Mouse (Mus musculus) erythroid progenitor cell, adult 5-6 weeks (primary cell): Measurements from ENCODE around the gene Gm15517. TPM values are rescaled to one million over a fixed set of nuclear protein-coding genes. Genes with fewer than 3 reads are reported as not detected.

Experiments used
- ATAC-seq: replicated peaks from 2 replicates; pipeline ENCODE4 v1.8.0; 2016; ENCODE audit warnings: moderate number of reproducible peaks, mild to moderate bottlenecking, moderate TSS enrichment, inconsistent platforms; ENCODE audit not compliant: poor library complexity, low FRiP score, severe bottlenecking
- total RNA-seq, 2 experiments: library from RNA; stranded (forward) in 1 of 2; stranded (reverse) in 1 of 2; fragments of 150-400 nt in 1 of 2; fragments of 186-747, 209-891 nt in 1 of 2; gene quantifications; 2 replicates each; pipeline versions ENCODE4 v1.2.3 to v1.2.4; 2015 to 2017; ENCODE audit warnings: low replicate concordance in 2 of 2

Gene Gm15517
- total RNA-seq, 2 experiments from 2014 or later: not detected

DNA sequence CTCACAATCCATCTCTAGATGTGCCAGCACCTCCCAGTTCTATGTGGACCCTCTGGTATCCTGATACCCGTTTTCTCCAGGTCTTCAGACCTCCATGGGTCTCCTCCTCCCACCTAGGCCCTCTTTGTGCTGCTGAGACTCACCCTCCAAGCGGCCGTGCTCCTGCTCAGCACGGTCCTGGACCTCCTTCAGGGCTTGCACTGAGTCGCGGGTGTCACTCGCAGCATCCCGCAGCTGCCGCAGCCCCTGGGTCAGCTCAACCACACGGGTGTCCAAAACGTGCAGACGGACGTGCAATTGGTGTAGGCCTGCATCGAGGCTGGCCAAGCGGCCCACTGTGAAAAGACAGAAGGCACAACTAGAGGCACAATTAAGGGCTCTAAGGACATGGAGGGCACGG is 44.4 kb downstream of the Gm15517 start:
- ATAC-seq: no peak

DNA sequence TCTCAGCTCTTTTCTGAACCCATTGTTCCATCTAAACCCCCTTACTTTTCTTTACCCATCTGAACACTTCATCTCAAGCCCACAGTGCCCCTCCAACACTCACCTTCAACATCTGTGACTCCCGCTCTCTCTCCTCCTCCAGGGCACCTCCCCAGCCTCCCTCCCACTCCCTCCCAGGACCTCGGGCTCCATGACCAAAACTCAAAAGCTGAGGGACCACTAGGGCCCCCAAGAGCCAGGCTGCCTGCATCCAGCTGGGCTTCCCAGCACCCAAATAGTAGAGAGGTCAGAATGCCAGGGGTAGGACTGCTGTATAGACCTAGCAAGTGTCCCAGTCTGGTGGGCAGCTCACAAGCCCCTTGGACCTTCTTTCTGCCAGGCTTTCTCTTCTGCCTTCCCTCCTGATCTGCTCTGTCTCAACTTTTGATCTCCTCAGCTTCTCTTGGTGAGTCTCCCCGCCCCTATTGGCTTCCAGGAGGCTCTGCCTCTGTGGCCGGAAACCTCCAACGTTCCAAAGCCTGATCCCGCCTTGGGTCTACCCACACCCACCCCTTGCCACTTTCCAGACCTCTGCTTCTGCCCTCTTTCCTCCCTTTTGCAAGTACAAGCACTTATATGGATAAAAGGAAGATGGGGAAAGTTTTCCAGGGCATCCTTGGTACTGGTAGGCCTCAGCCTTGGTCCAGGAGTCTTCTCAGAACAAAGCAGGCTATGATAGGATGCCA is 45.4 kb downstream of the Gm15517 start, which contains the start of gene Clec11a:
Clec11a (minus strand) TSS at position 387 of the 725 bp plus-strand sequence.
- no peak for ATAC-seq

GRCm38 (mm10) chr7:44307261-44308020 is 46.2 kb downstream of the Gm15517 start:
- no peak for ATAC-seq

DNA sequence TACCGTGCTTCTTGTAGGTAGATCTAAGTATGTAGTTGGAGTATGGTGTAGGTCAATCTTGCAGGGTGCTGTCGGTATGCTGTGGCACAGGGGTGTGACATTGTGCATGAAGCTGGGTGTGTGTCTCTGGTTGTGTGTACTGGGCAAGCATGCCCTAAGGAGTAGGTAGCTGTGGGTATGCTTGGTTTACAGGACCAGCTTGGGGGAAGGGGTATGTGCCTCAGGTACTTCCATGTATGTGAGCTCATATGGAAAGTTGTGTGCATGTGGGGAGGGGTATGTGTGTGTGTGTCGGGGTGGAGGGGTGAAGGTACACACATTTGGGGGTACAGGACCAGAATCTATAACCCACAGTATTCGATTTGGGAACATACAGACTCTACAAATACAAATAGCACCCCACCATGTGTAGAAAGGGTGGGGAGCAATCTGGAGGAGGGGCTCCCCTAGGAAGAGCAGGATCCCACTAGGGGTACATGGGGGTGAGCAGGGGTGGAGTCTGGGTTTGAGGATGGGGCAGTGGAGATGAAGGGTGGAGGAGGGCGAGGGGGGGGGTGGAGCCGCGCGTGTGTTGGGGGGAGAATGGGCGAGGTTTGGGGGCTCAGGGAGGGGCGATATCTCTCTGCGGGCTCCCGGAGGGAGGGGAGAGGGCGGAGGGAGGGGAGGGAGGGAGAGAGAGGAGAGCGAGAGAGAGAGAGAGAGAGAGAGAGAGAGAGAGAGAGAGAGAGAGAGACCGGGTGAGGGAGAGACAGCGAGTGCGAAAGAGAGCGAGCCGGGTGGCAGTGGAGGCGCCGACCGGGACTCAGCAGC is 48.4 kb downstream of the Gm15517 start, which contains the start of gene Shank1:
Shank1 (plus strand) TSS at position 779 of the 810 bp plus-strand sequence.
- ATAC-seq: no peak

- no peak for ATAC-seq
Observed at GRCm38 (mm10) chr7:44310285-44310877, 49.1 kb downstream of the Gm15517 start.

DNA sequence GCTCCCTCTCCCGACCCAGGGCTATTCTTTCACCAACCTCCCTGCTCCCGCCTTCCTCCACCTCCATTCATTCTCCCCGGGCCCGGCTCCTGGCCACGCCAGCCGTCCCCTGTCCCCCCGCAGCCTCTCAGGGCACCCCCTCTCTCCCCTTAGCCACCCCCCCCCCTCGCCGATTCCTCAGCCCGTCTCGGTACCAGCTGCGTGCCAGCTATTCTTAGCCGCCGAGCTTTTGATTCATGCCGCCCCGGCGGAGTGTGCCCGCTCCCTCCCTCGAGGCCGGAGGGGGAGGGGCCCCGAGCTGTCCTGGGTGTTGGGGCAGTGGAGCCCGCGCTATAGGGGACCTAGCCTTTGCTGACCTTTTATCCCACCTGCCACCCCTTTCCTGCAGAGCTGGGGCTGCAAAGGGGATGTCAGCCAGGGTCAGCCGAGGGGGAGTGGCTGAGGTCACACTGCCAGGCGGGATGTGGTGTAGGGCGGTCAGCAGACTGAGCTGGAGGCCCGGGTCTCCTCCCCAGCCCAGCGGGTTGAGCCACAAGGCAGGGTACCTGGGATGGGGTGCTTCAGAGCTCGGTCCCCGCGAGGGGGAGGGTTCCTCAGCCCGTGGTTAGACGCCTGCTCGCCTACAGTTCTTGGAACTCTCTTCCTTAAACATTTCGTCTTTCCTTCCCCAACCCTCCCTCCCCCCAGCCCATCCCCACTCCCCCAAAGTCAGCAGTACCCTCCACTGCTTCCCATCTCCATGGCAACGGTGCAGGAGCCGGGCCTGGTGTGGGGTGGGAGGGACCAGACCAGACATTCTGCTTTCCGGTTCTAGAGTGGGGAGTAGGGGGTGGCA is 49.8 kb downstream of the Gm15517 start:
- ATAC-seq: no peak

Other genes starting within 250 kb of the Gm15517 start
- not detected in 2 replicates for gene Klk1b26, start 249.3 kb upstream of the Gm15517 start, total RNA-seq (2015; ENCODE audit: low replicate concordance)
- not detected in 2 replicates for gene Klk1b26, start 249.3 kb upstream of the Gm15517 start, total RNA-seq (2017; ENCODE audit: low replicate concordance)
- gene Klk1b27, start 209.2 kb upstream of the Gm15517 start, total RNA-seq (2015; ENCODE audit: low replicate concordance): not detected in 2 replicates
- not detected in 2 replicates for gene Klk1b27, start 209.2 kb upstream of the Gm15517 start, total RNA-seq (2017; ENCODE audit: low replicate concordance)
- gene Klk1b21, start 159.1 kb upstream of the Gm15517 start, total RNA-seq (2015; ENCODE audit: low replicate concordance): not detected in 2 replicates
- not detected in 2 replicates for gene Klk1b21, start 159.1 kb upstream of the Gm15517 start, total RNA-seq (2017; ENCODE audit: low replicate concordance)
- gene Klk1b22, start 148.8 kb upstream of the Gm15517 start, total RNA-seq (2015; ENCODE audit: low replicate concordance): not detected in 2 replicates
- not detected in 2 replicates for gene Klk1b22, start 148.8 kb upstream of the Gm15517 start, total RNA-seq (2017; ENCODE audit: low replicate concordance)
- not detected in 2 replicates for gene Klk1b16, start 124.7 kb upstream of the Gm15517 start, total RNA-seq (2015; ENCODE audit: low replicate concordance)
- gene Klk1b16, start 124.7 kb upstream of the Gm15517 start, total RNA-seq (2017; ENCODE audit: low replicate concordance): not detected in 2 replicates
- not detected in 2 replicates for gene Klk1b24, start 73.2 kb upstream of the Gm15517 start, total RNA-seq (2015; ENCODE audit: low replicate concordance)
- gene Klk1b24, start 73.2 kb upstream of the Gm15517 start, total RNA-seq (2017; ENCODE audit: low replicate concordance): not detected in 2 replicates
- gene Klk1b3, start 63.3 kb upstream of the Gm15517 start, total RNA-seq (2015; ENCODE audit: low replicate concordance): not detected in 2 replicates
- not detected in 2 replicates for gene Klk1b3, start 63.3 kb upstream of the Gm15517 start, total RNA-seq (2017; ENCODE audit: low replicate concordance)
- gene Klk1b4, start 54.0 kb upstream of the Gm15517 start, total RNA-seq (2015; ENCODE audit: low replicate concordance): not detected in 2 replicates
- not detected in 2 replicates for gene Klk1b4, start 54.0 kb upstream of the Gm15517 start, total RNA-seq (2017; ENCODE audit: low replicate concordance)
- gene Klk1b5, start 45.5 kb upstream of the Gm15517 start, total RNA-seq (2015; ENCODE audit: low replicate concordance): not detected in 2 replicates
- gene Klk1b5, start 45.5 kb upstream of the Gm15517 start, total RNA-seq (2017; ENCODE audit: low replicate concordance): not detected in 2 replicates
- not detected in 2 replicates for gene Klk1, start 36.1 kb upstream of the Gm15517 start, total RNA-seq (2015; ENCODE audit: low replicate concordance)
- gene Klk1, start 36.1 kb upstream of the Gm15517 start, total RNA-seq (2017; ENCODE audit: low replicate concordance): not detected in 2 replicates
- not detected in 2 replicates for gene Gm36864, start 25.3 kb upstream of the Gm15517 start, total RNA-seq (2015; ENCODE audit: low replicate concordance)
- gene Gm36864, start 25.3 kb upstream of the Gm15517 start, total RNA-seq (2017; ENCODE audit: low replicate concordance): not detected in 2 replicates
- not detected in 2 replicates for gene 1700028J19Rik, start 14.8 kb upstream of the Gm15517 start, total RNA-seq (2015; ENCODE audit: low replicate concordance)
- 0.90 and 2.2 TPM in 2 replicates for gene 1700028J19Rik, start 14.8 kb upstream of the Gm15517 start, total RNA-seq (2017; ENCODE audit: low replicate concordance)
- gene 2410002F23Rik, start 14.7 kb upstream of the Gm15517 start, total RNA-seq (2015; ENCODE audit: low replicate concordance): 16.6 and 17.6 TPM in 2 replicates
- gene 2410002F23Rik, start 14.7 kb upstream of the Gm15517 start, total RNA-seq (2017; ENCODE audit: low replicate concordance): 9.2 and 11.4 TPM in 2 replicates
- not detected in 2 replicates for gene Acp4, start 4.1 kb upstream of the Gm15517 start, total RNA-seq (2015; ENCODE audit: low replicate concordance)
- gene Acp4, start 4.1 kb upstream of the Gm15517 start, total RNA-seq (2017; ENCODE audit: low replicate concordance): not detected in 2 replicates
- 2.5 TPM in 1 of 2 replicates, not detected in the other for gene Clec11a, start 45.5 kb downstream of the Gm15517 start, total RNA-seq (2015; ENCODE audit: low replicate concordance)
- not detected in 2 replicates for gene Clec11a, start 45.5 kb downstream of the Gm15517 start, total RNA-seq (2017; ENCODE audit: low replicate concordance)
- gene Shank1, start 48.8 kb downstream of the Gm15517 start, total RNA-seq (2015; ENCODE audit: low replicate concordance): not detected in 2 replicates
- gene Shank1, start 48.8 kb downstream of the Gm15517 start, total RNA-seq (2017; ENCODE audit: low replicate concordance): under 0.01 and 0.23 TPM in 2 replicates
- gene Syt3, start 122.7 kb downstream of the Gm15517 start, total RNA-seq (2015; ENCODE audit: low replicate concordance): not detected in 2 replicates
- gene Syt3, start 122.7 kb downstream of the Gm15517 start, total RNA-seq (2017; ENCODE audit: low replicate concordance): not detected in 2 replicates
- not detected in 2 replicates for gene 1700008O03Rik, start 124.4 kb downstream of the Gm15517 start, total RNA-seq (2015; ENCODE audit: low replicate concordance)
- gene 1700008O03Rik, start 124.4 kb downstream of the Gm15517 start, total RNA-seq (2017; ENCODE audit: low replicate concordance): not detected in 2 replicates
- gene Lrrc4b, start 167.6 kb downstream of the Gm15517 start, total RNA-seq (2015; ENCODE audit: low replicate concordance): not detected in 2 replicates
- gene Lrrc4b, start 167.6 kb downstream of the Gm15517 start, total RNA-seq (2017; ENCODE audit: low replicate concordance): not detected in 2 replicates
- not detected in 2 replicates for gene Aspdh, start 203.9 kb downstream of the Gm15517 start, total RNA-seq (2015; ENCODE audit: low replicate concordance)
- gene Aspdh, start 203.9 kb downstream of the Gm15517 start, total RNA-seq (2017; ENCODE audit: low replicate concordance): 1.4 TPM in 1 of 2 replicates, not detected in the other
- 130 and 183 TPM in 2 replicates for gene Josd2, start 206.5 kb downstream of the Gm15517 start, total RNA-seq (2015; ENCODE audit: low replicate concordance)
- gene Josd2, start 206.5 kb downstream of the Gm15517 start, total RNA-seq (2017; ENCODE audit: low replicate concordance): 122 and 124 TPM in 2 replicates
- gene Emc10, start 235.1 kb downstream of the Gm15517 start, total RNA-seq (2015; ENCODE audit: low replicate concordance): 81.7 and 90.1 TPM in 2 replicates
- gene Emc10, start 235.1 kb downstream of the Gm15517 start, total RNA-seq (2017; ENCODE audit: low replicate concordance): 43.7 and 56.1 TPM in 2 replicates
- not detected in 2 replicates for gene Fam71e1, start 235.1 kb downstream of the Gm15517 start, total RNA-seq (2015; ENCODE audit: low replicate concordance)
- gene Fam71e1, start 235.1 kb downstream of the Gm15517 start, total RNA-seq (2017; ENCODE audit: low replicate concordance): not detected in 2 replicates